Mouse (Mus musculus) mouse trophoblast stem cell (cell line): ENCODE data around the gene Rs1.
"Not testable (repeated sequence)": the region's sequence is repeated elsewhere in the genome, so short reads cannot be mapped to it uniquely, and the experiment has no call there.

Source experiments
- in situ Hi-C, 2 experiments: fragments of 300-500 bp; cut with MseI, MboI; formaldehyde crosslinking; loops; 2 replicates in 1 of 2; 3 replicates in 1 of 2; pipeline ENCODE4 v1.15.1; 2025

Rs1 gene

DNA sequence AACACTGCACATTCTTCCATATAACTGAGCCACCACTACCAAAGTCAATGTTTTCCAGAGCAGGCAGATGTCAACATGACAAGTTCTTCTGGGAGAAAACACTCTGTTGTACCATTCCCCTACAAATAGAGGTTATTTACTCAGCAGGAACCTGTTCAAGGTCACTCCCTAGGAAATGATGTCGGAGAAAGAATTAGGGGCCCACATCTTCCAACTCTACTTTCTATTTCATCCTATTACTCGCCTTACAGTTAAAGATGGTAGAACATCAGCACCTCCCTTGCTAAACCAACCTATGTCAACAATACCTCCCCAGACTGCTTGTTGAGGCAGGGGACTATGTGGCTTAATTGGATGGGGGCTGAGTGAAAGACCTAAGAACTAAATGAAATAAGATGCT, at the start of gene Rs1:
TSS of gene Rs1 (plus strand) at position 301 of the 400 bp plus-strand sequence.
- in situ Hi-C loops, result no loop called here

DNA sequence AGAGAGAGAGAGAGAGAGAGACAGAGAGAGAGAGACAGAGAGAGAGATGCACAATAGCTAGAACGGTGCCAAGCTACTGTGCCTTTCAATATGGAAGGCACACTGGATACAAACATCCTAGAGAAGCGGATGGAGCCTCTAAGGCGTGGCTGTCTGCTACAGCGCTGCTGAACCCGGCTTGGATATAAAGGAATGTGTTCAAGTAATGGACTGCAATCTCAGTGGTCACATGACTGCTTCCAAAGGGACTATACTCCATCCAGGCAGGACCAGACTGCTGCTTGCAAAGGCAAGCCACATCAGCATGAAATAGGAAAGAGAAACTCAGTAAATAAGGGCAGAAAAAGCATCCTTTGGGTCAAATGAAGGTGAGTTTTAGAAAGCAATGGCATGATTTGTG, 32.2 kb upstream of the Rs1 start, which contains the start of gene Ppef1:
TSS of gene Ppef1 (minus strand) at position 116 of the 400 bp plus-strand sequence.
- in situ Hi-C loops, result no loop called here

DNA sequence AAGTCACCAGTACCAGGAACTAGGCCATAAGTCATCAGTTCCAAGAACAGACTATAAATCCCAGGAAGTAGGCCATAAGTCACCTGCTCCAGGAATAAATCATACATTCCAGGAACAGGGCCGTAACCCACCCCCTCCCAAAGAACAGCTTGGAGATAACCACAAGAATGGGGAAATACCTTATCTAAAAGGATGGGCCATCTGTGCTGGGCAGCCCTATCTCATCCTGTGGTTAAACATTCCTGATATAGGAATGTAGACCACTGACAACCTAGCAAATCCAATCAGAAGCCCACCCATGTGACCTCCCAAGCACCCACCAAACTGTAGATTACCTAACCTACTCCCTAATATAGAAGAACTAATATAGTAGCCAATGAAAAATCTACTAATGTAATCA, 22.4 kb upstream of the Rs1 start:
- in situ Hi-C loops, result no loop called here

DNA sequence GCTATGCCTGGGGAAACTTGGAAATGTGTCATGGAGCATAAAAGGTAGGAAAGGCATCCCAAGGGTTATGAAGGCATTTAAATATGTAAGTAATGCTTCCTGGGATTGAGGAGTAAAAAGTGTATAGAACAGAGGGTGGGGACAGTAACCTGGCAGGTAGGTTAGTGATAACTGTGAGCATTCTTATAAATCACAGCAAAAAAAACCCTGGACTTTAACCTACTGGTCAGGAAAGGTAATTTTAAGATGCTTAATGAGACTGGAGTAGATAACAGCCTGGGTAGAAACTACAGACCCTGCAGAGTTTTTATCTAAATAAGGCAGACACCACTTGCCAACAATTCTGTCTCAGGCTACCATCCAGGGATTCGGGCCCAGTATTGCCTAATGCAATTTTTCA, 19.2 kb upstream of the Rs1 start:
- in situ Hi-C loops, result no loop called here

DNA sequence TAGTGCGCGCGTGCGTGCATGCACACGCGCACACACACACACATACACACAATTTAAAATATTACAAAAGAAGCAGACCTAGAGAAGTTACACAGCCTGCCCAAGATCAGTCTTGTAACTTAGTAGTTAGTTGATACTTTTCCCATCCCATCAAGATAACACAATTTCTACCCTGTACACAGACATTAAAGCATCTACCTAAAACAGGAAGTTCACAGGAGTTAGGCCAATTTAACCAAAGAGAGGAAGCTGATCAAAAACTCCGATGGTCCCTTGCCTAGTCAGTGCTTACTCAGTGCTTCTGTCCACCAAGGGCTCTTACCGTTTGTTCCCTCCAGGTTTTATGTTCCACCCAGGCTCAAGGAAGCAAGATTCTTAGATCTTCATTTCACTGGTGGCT, 17.0 kb upstream of the Rs1 start:
- in situ Hi-C loops, result no loop called here

DNA sequence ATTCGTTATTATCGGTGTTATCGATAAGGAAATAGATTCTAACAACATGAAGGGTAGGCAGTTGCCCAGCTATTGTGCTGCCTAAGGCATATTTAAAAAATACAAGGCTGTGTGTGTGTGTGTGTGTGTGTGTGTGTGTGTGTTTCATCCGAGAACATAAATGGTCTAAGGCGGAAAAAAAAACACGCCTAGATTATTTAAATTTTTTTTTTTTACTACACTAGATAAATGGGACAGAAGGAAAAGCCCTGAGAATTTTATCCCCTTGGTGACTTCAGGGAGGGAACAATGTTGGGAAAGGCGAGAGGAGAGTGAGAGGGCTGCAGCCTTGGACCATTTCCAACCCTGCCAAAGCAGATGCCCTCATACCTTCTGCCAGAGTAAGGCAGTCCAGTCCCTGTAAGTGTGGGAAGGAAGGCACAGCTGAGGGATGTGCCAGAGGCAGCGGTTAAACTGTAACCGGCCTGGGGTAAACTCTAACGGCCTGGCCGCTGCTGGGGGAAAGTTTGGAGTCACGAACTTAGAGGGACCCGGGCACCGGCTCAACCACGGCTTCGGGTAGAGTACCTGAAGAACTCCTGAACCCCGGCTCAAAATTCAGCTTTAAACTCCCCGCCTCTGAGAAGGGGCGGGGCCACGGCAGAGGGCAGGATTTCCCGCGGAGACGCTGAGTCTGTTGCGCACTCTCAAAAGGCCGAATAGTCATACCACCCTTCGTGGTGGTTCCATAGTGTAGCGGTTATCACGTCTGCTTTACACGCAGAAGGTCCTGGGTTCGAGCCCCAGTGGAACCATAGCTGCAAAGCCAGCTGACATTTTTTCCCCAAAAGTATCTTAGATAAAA, 2.2 kb upstream of the Rs1 start:
- in situ Hi-C loops, result no loop called here

DNA sequence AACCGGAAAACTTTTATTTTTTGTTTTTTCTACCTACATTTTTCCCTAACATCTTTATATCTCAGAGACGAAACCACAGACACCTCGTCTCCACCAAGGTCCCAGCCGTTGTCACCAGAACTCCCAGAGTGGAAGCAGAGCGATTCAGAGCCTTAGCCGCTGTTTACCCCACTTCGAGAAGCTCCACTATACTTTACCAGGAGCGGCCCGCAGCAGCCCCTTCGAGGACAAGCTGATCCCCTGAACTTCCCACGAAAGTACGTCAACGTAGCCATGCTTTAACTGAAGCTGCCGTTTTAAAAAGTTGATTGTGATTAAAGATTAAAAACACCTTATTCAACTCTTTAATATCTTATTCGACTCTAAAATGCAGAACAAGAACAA, 1.6 kb upstream of the Rs1 start:
- in situ Hi-C loops, result no loop called here

DNA sequence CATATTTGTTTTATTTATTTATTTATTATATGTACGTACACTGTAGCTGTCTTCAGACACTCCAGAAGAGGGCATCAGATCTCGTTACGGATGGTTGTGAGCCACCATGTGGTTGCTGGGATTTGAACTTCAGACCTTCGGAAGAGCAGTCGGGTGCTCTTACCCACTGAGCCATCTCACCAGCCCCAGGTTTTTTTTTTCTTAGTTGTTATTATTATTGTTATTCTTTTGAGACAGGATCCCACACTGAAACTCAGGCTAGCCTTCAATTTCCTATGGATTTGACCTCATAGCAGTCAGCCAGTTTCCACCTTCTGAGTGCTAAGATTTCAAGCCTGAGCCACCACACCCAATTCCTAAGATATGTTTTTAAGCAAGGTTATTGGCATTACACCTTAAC, 1.8 kb downstream of the Rs1 start:
- in situ Hi-C loops, result not testable (repeated sequence)

DNA sequence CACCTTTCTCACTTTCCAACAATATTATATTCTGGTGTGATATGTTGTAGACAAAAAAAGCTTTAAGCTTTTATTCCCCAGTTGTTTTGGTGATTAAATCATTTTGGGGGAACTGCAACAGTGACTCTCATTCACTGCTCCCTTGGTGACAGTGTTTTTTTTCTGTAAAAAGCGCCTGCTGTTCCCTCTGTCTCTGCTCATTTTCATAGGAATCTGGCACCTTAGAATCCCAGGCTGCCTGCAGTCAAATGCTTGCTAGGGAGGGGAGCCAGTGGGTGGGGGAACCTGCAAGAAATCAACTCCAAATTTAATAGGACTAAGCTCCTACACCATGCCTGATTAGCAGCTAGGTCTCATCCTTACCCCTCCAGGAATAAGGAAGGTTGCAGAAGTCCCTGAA, 5.2 kb downstream of the Rs1 start:
- in situ Hi-C loops, result no loop called here

DNA sequence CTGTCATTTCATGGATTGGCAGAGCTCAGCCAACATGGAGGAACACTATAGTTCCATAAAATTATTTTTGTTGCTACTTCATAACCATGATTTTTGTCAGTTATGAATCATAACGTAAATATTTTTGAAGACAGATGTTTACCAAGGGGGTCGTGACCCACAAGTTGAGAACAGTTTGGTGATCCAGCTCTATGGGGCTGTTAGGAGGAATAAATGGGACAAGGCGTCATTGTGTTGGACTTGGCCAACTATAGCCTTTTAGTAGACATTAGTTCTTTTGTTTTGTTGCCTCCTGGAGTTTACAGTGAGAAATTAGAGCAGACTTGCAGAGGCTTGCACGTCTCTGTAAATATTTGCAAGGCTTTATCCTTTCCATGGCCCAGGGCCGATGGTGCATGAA, 14.5 kb downstream of the Rs1 start:
- in situ Hi-C loops, result no loop called here

DNA sequence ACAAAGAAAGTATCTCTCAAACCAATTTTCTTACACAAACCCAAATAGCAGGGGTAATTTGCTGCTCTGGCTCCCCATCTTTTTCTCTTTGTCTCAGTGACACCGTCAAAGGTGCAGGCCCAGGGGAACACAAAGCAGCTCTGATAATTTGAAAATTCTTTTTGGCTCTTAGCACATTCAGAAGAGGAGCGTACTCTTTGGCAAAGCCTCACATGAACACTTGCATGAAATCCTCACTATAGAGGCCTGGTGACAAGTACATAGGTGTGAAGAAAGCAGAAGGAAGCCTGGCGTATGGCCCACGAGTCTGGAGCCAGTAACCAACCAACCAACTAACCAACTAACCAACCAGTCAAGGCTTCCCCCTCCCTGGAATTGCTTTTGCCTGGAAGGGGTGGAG, 27.1 kb downstream of the Rs1 start:
- in situ Hi-C loops, result no loop called here

DNA sequence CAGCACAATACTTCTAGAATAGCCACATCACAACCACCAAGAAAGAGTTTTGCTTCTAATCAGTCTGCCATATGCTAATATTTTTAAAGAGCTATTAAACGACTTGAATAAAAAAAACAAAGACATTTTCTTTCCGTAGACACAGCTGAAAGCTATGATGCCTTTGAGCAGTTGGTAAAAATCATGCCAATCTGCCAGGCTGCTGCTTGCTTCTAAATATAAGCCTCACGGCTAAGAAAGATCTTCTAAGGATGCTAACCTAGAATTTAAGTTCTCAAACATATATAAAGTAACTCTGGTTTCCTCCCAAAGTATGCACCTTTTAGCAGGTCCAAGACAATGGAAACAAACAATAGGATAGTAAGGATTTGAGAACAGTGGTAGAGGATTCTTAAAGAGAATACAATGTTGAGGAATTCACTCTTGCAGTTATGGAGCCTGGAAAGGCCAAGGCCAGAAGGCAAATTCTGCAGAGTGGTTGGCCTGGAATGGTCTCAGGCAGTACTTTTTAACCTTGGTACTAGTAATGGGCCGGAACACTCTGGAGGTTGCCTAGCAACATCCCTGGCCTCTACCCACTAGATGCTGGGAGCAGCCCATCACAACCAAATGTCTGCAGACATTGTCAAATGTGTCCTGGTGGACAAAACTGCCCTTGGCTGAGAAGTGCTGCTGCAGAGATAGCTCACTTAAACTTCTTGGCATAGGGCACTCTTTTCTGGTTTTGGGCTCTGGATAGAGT, 36.8 kb downstream of the Rs1 start:
- in situ Hi-C loops, result no loop called here

DNA sequence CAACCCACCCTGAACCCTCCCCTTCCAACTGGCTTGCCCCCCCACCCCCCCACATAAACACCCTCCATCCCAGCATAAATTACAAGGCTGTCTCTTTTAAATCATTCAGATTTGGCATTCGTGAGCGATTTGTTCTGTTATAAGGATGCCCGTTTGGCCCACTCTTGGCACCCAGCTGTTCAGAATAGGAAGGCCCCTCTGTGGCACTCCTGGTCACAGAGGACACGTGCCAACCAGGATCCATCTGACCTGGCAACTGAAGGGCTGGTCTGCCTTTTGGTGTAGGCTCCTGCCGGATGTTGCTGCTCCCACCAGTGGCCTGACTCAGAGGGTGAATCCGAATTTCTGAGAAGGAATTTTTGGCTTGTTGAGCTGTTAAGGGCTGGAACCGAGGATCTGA, 40.4 kb downstream of the Rs1 start:
- in situ Hi-C loops, result no loop called here
